Mouse (Mus musculus) C2C12 (cell line): Measurements from ENCODE around the gene Zfp131. TPM values are rescaled to one million over a fixed set of nuclear protein-coding genes. Genes with fewer than 3 reads are reported as not detected.

ENCODE experiments used
- H3K27me3 ChIP-seq: one replicate; pipeline ENCODE4 v1.6.1; 2011; ENCODE audit not compliant: control insufficient read depth, insufficient read depth, insufficient read length
- H3K36me3 ChIP-seq: one replicate; pipeline ENCODE4 v1.6.1; 2011; ENCODE audit not compliant: control insufficient read depth, insufficient read depth
- H3K4me3 ChIP-seq: one replicate; pipeline ENCODE4 v1.5.1; 2011; ENCODE audit warnings: mild to moderate bottlenecking, control low read depth; ENCODE audit not compliant: poor library complexity, insufficient read depth, severe bottlenecking
- H3K79me2 ChIP-seq: one replicate; pipeline ENCODE4 v1.6.1; 2011; ENCODE audit not compliant: control insufficient read depth, insufficient read depth
- H3K79me3 ChIP-seq: one replicate; pipeline ENCODE4 v1.6.1; 2011; ENCODE audit warnings: low read depth, control low read depth
- H3ac ChIP-seq: one replicate; pipeline ENCODE3; 2011; ENCODE audit warnings: low read depth; ENCODE audit not compliant: control insufficient read depth, insufficient read length
- CEBPB ChIP-seq: IDR thresholded peaks from one replicate; pipeline ENCODE4 v1.6.1; 2011; ENCODE audit warnings: low read depth, mild to moderate bottlenecking, control low read depth, moderate library complexity
- CTCF ChIP-seq: IDR thresholded peaks from one replicate; pipeline ENCODE4 v1.5.1; 2011; ENCODE audit not compliant: control insufficient read depth, insufficient read depth, insufficient read length
- FOSL1 ChIP-seq: IDR thresholded peaks from one replicate; pipeline ENCODE4 v1.8.0; 2011; ENCODE audit warnings: mild to moderate bottlenecking, low read length; ENCODE audit not compliant: poor library complexity, insufficient read depth, severe bottlenecking
- MAX ChIP-seq: IDR thresholded peaks from one replicate; pipeline ENCODE4 v1.6.1; 2011; ENCODE audit warnings: mild to moderate bottlenecking, control low read depth
- MYOD1 ChIP-seq: IDR thresholded peaks from one replicate; pipeline ENCODE4 v1.6.1; 2011; ENCODE audit warnings: low read depth; ENCODE audit not compliant: control insufficient read depth, insufficient read length
- MYOG ChIP-seq: IDR thresholded peaks from one replicate; pipeline ENCODE4 v1.6.1; 2011; ENCODE audit not compliant: control insufficient read depth, insufficient read length; ENCODE audit errors: extremely low read depth
- USF1 ChIP-seq: IDR thresholded peaks from one replicate; pipeline ENCODE4 v1.6.1; 2011; ENCODE audit warnings: low read depth, mild to moderate bottlenecking, control low read depth, moderate library complexity
- polyA plus RNA-seq: library from polyadenylated mRNA; unstranded; fragments of >200 nt; fragmentation: generic; extraction: Trizol; gene quantifications from one replicate; pipeline ENCODE4 v1.2.1, GENCODE M21; 2012; ENCODE audit warnings: missing spikeins

The Zfp131 gene
- polyA plus RNA-seq, 1 experiment, result 10.9 TPM

DNA sequence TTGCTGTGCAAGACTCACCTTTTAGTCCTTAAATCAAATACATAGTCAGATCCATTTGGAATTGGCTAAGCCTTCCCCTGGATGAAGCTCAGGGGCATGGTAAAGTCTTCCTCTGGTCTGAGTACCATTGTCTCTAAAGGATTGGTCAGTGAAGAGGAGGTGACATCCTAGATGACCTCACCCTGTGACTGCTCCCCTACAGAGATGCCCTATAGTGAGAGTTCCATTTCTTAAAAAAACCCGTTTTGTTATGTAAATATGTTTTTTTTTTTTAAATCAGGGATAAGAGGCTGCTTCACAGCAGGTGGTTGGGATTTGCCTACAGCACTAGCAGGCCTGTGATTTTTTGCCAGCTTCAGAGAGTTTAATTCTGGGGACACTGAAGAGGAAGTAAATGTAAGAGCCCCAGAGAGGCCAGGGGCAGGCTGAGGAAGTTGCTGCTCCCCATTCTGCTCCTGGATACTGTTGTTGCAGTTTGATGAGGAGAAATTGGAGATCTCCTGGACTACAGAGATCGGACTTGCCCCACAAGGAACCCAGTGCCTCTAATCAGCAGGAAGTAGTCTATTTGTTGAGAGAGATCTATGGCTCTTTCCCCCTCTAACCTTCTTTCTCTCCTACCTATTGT lies 27.0 kb upstream of the Zfp131 start:
- no peaks in the 10 kb centered on the region for H3K36me3 ChIP-seq
- H3K79me2 ChIP-seq, result no peaks in the 10 kb centered on the region
- H3K79me3 ChIP-seq, result no peaks in the 10 kb centered on the region
- no peak overlapping the region for H3ac ChIP-seq
- H3K27me3 ChIP-seq, result no peaks in the 10 kb centered on the region
- TF ChIP-seq USF1, result no peak
- TF ChIP-seq FOSL1, result no peak
- H3K4me3 ChIP-seq, result no peak overlapping the region

DNA sequence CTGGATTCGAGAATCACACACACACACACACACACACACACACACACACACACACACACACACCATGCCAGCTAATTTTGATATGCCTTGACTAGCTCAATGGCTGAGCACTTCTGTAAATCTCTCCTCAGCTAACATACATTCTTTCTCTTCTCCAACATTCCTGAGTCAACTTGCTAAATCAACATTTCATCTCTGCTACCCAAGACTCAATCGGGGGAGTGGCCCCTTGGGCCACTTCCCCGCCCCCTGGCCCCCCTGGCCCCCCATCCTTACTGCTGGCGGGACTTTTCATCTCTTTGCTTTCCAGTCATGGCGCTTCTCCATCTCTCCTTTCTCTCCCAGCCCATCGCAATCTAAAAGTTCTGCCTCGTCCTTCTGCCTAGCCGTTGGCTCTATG lies 26.1 kb upstream of the Zfp131 start:
- Histone ChIP-seq H3K79me3 (no peaks in the 10 kb centered on the region), H3K79me2 (no peaks in the 10 kb centered on the region), H3ac (no peak overlapping the region), H3K36me3 (no peaks in the 10 kb centered on the region), H3K27me3 (no peaks in the 10 kb centered on the region), H3K4me3 (no peak overlapping the region)
- no peak for TF ChIP-seq USF1
- no peak for TF ChIP-seq FOSL1

DNA sequence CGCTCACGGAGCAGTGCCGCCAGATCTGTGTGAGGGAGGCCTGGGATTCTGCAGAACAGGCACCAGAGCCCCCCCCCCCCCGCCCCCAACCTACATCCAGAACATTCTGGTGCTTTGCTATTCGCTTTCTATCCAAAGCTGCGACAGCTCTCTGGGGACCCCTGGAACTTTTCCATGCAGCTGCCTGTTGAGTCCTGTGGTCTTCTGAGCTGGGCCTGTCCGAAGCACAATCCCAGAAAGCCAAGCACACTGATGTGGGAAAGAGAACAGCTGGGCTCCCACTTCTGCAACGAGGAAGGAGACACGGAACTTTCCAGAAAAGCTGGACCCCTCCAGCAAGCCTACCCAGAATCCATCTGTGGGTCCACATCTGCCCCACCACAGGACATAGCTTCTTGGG lies 19.3 kb upstream of the Zfp131 start:
- Histone ChIP-seq H3K79me3 (no peaks in the 10 kb centered on the region), H3K4me3 (no peak overlapping the region), H3K36me3 (no peaks in the 10 kb centered on the region), H3K27me3 (no peaks in the 10 kb centered on the region), H3K79me2 (no peaks in the 10 kb centered on the region), H3ac (no peak overlapping the region)
- TF ChIP-seq FOSL1 (no peak), USF1 (no peak), MAX (no peak), MYOG (no peak), CTCF (no peak), CEBPB (no peak), MYOD1 (no peak)

GRCm38 (mm10) chr13:119808937-119809336 lies 18.2 kb upstream of the Zfp131 start:
- no peak for TF ChIP-seq FOSL1
- TF ChIP-seq MYOD1, result no peak
- no peak for TF ChIP-seq CEBPB
- no peak for TF ChIP-seq CTCF
- no peak for TF ChIP-seq MYOG
- no peak for TF ChIP-seq USF1
- TF ChIP-seq MAX, result no peak
- Histone ChIP-seq H3K36me3 (no peaks in the 10 kb centered on the region), H3ac (no peak overlapping the region), H3K27me3 (no peaks in the 10 kb centered on the region), H3K79me2 (no peaks in the 10 kb centered on the region), H3K79me3 (no peaks in the 10 kb centered on the region), H3K4me3 (no peak overlapping the region)

GRCm38 (mm10) chr13:119797656-119798055 lies 7.0 kb upstream of the Zfp131 start:
- no peak overlapping the region for H3ac ChIP-seq
- TF ChIP-seq CEBPB (no peak), MYOD1 (no peak), FOSL1 (no peak), MAX (no peak), MYOG (no peak), USF1 (no peak), CTCF (no peak)
- no peaks in the 10 kb centered on the region for H3K79me2 ChIP-seq

GRCm38 (mm10) chr13:119792791-119793404 lies 2.2 kb upstream of the Zfp131 start:
- no peaks in the 10 kb centered on the region for H3K27me3 ChIP-seq
- peaks cover 25% of the 10 kb centered on the region for H3K79me2 ChIP-seq
- TF ChIP-seq CEBPB (no peak), MYOG (no peak), FOSL1 (no peak), MYOD1 (no peak), USF1 (no peak), CTCF (no peak), MAX (no peak)
- no peak overlapping the region for H3K4me3 ChIP-seq
- no peak overlapping the region for H3ac ChIP-seq
- H3K36me3 ChIP-seq, result peaks cover 18% of the 10 kb centered on the region
- peaks cover 20% of the 10 kb centered on the region for H3K79me3 ChIP-seq

More at GRCm38 (mm10) chr13:119797656-119798055, 7.0 kb upstream of the Zfp131 start:
- no peaks in the 10 kb centered on the region for H3K27me3 ChIP-seq
- H3K36me3 ChIP-seq, result no peaks in the 10 kb centered on the region
- no peaks in the 10 kb centered on the region for H3K79me3 ChIP-seq
- no peak overlapping the region for H3K4me3 ChIP-seq
